Mouse (Mus musculus) fat pad, adult 2 months (tissue): Measurements from ENCODE around the gene Rap1gap.
A peak's percentile ranks its signal among the peaks of the same experiment; 100 is the strongest.

Source experiments
- DNase-seq: peaks from one replicate; pipeline ENCODE4 v3.0.0-alpha.2; 2011; ENCODE audit warnings: low read depth, low spot score; ENCODE audit errors: extremely low read depth

Rap1gap gene

GRCm38 (mm10) chr4:137664433-137664979 is at the start of gene Rap1gap:
Gene Rap1gap, plus strand, starts transcription at chr4:137664726.
- DNase-seq: no peak

GRCm38 (mm10) chr4:137622847-137623246 is 41.7 kb upstream of the Rap1gap start:
- DNase-seq: no peak

GRCm38 (mm10) chr4:137627476-137628235 is 36.9 kb upstream of the Rap1gap start:
- DNase-seq: no peak

GRCm38 (mm10) chr4:137628400-137628799 is 36.1 kb upstream of the Rap1gap start:
- DNase-seq: no peak

- DNase-seq: no peak
These were observed 35.2 kb upstream of the Rap1gap start for GRCm38 (mm10) chr4:137629354-137629753.

- DNase-seq: no peak
These were observed 34.4 kb upstream of the Rap1gap start for GRCm38 (mm10) chr4:137630153-137630552.

GRCm38 (mm10) chr4:137631596-137631995 is 32.9 kb upstream of the Rap1gap start:
- no peak for DNase-seq

GRCm38 (mm10) chr4:137633394-137633793 is 31.1 kb upstream of the Rap1gap start:
- DNase-seq: no peak

- no peak for DNase-seq
These were observed 27.9 kb upstream of the Rap1gap start for GRCm38 (mm10) chr4:137636597-137636996.

GRCm38 (mm10) chr4:137641556-137641955 is 23.0 kb upstream of the Rap1gap start:
- no peak for DNase-seq

GRCm38 (mm10) chr4:137642101-137642500 is 22.4 kb upstream of the Rap1gap start:
- no peak for DNase-seq

GRCm38 (mm10) chr4:137643459-137643858 is 21.1 kb upstream of the Rap1gap start:
- DNase-seq: no peak

- DNase-seq: no peak
These were observed 18.3 kb upstream of the Rap1gap start for GRCm38 (mm10) chr4:137646262-137646661.

- DNase-seq: no peak
These were observed 16.9 kb upstream of the Rap1gap start for GRCm38 (mm10) chr4:137647648-137648047.

GRCm38 (mm10) chr4:137648230-137648629 is 16.3 kb upstream of the Rap1gap start:
- no peak for DNase-seq

- no peak for DNase-seq
These were observed 13.6 kb upstream of the Rap1gap start for GRCm38 (mm10) chr4:137650912-137651311.

- no peak for DNase-seq
These were observed 11.6 kb upstream of the Rap1gap start for GRCm38 (mm10) chr4:137652835-137653346.

GRCm38 (mm10) chr4:137655241-137656031 is 9.1 kb upstream of the Rap1gap start:
- no peak for DNase-seq

- DNase-seq: no peak
These were observed 6.9 kb upstream of the Rap1gap start for GRCm38 (mm10) chr4:137657674-137658073.

- DNase-seq: no peak
These were observed 5.0 kb upstream of the Rap1gap start for GRCm38 (mm10) chr4:137659541-137659940.

GRCm38 (mm10) chr4:137660364-137661077 is 4.0 kb upstream of the Rap1gap start:
- peak; percentile 57 for DNase-seq
